Mouse (Mus musculus): Measurements from ENCODE around the gene Gprc5c.

- TF ChIP-seq CTCF (IDR thresholded peaks at IDR 0.05) (no peak), EP300 (IDR thresholded peaks at IDR 0.05; ENCODE audit: insufficient read depth, low read depth, low read length) (no peak), POLR2A (IDR thresholded peaks at IDR 0.05; ENCODE audit: insufficient read depth, low read depth, low read length) (no peak)
These were observed 2.4 kb downstream of the Gprc5c start for GRCm38 (mm10) chr11:114853174-114853838.

All from heart, adult 2 months (tissue).